Mouse (Mus musculus): ENCODE measurements around the gene Gls. TPM values are rescaled to one million over a fixed set of nuclear protein-coding genes. Genes with fewer than 3 reads are reported as not detected.

Gene Gls
- polyA plus RNA-seq, 1 experiment from 2014 or later, result 10.4 TPM

GRCm38 (mm10) chr1:52260354-52261090, 27.5 kb upstream of the Gls start:
- WGBS, result 92% methylated on average over 4 of the region's 4 CpGs
- TF ChIP-seq EP300 (optimal IDR thresholded peaks at IDR 0.05) (no peak), CTCF (IDR thresholded peaks at IDR 0.05; ENCODE audit: low read depth) (no peak)
- Histone ChIP-seq H3K9ac (ENCODE audit: low read length) (no peak overlapping the region), H3K27ac (replicated peaks) (no peak overlapping the region), H3K27me3 (ENCODE audit: control insufficient read depth, insufficient read depth, low read length) (no peaks in the 10 kb centered on the region), H3K4me3 (ENCODE audit: low read depth, low read length) (no peak overlapping the region), H3K4me1 (replicated peaks; ENCODE audit: control insufficient read depth, insufficient read depth) (no peaks in the 10 kb centered on the region), H3K4me2 (replicated peaks; ENCODE audit: low read depth) (no peak overlapping the region), H3K36me3 (ENCODE audit: control insufficient read depth, insufficient read depth, low read length) (no peaks in the 10 kb centered on the region), H3K9me3 (ENCODE audit: control insufficient read depth, low read length) (no peaks in the 10 kb centered on the region)
- ATAC-seq (ENCODE audit: low FRiP score, low TSS enrichment) (no peak), DNase-seq (ENCODE audit: low spot score) (no peak)

DNA sequence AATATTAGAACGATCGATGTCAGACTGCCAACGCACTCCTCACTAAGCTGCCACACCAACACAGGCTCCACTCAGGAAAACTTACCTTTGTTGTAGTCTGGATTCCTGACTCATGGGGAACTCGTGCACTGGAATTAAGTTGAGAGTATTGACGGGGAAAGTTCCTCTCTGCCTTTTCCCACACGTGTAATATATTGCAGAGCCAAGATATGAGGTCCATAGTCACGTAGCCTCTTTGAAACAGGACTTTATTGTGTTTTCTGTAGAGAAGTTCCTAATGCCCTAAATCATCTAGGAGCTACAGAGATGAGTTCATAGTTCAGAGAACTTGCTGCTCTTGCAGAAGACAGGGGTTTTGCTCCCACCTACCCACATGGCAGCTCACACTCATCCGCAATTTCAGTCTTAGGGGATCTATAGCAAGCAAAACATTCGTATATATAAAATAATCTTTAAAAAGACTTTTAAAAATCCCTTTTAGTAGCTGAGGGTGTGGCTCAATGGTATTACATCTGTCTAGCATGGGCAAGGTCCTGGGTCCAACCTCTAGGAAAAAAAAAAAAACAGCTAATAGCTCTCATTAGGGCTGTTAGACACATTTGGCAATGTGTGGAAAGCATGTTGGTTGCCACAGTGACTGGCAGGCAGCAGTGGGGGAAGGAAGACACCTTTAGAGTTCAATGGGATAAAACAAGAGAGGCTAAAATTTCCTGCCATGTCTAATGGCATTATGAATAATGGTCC, 25.1 kb upstream of the Gls start:
- 67% methylated on average over 9 of the region's 9 CpGs for WGBS
- ATAC-seq (ENCODE audit: low FRiP score, low TSS enrichment) (no peak), DNase-seq (ENCODE audit: low spot score) (no peak)
- TF ChIP-seq CTCF (IDR thresholded peaks at IDR 0.05; ENCODE audit: low read depth) (no peak), EP300 (optimal IDR thresholded peaks at IDR 0.05) (no peak)
- Histone ChIP-seq H3K4me3 (ENCODE audit: low read depth, low read length) (no peak overlapping the region), H3K9ac (ENCODE audit: low read length) (no peak overlapping the region), H3K9me3 (ENCODE audit: control insufficient read depth, low read length) (no peaks in the 10 kb centered on the region), H3K27me3 (ENCODE audit: control insufficient read depth, insufficient read depth, low read length) (no peaks in the 10 kb centered on the region), H3K27ac (replicated peaks) (no peak overlapping the region), H3K4me1 (replicated peaks; ENCODE audit: control insufficient read depth, insufficient read depth) (no peaks in the 10 kb centered on the region), H3K36me3 (ENCODE audit: control insufficient read depth, insufficient read depth, low read length) (no peaks in the 10 kb centered on the region), H3K4me2 (replicated peaks; ENCODE audit: low read depth) (no peak overlapping the region)

DNA sequence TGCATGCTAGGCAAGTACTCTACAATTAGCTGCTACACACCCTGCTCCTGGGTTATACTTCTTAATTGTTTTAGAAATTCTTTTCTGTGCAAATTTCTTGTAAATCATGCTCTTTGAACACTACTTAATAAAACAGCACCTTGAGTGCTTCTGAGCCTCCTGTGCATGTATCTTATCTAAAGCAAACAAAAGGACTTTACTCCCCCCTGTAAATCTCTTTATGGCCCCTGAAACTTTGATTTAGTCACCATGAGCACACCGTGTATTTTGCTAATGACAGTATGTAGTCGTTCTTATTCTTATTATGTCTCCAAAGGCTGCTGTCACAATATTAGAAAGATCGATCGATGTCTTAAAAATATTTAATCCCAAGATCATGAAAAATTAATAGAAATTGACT, 23.9 kb upstream of the Gls start:
- Histone ChIP-seq H3K36me3 (ENCODE audit: control insufficient read depth, insufficient read depth, low read length) (no peaks in the 10 kb centered on the region), H3K4me3 (ENCODE audit: low read depth, low read length) (no peak overlapping the region), H3K9ac (ENCODE audit: low read length) (no peak overlapping the region), H3K4me1 (replicated peaks; ENCODE audit: control insufficient read depth, insufficient read depth) (no peaks in the 10 kb centered on the region), H3K27ac (replicated peaks) (no peak overlapping the region), H3K27me3 (ENCODE audit: control insufficient read depth, insufficient read depth, low read length) (no peaks in the 10 kb centered on the region), H3K4me2 (replicated peaks; ENCODE audit: low read depth) (no peak overlapping the region), H3K9me3 (ENCODE audit: control insufficient read depth, low read length) (no peaks in the 10 kb centered on the region)
- 59% methylated on average over 4 of the region's 4 CpGs for WGBS
- DNase-seq (ENCODE audit: low spot score), result no peak
- ATAC-seq (ENCODE audit: low FRiP score, low TSS enrichment), result no peak
- no peak for TF ChIP-seq EP300 (optimal IDR thresholded peaks at IDR 0.05)
- no peak for TF ChIP-seq CTCF (IDR thresholded peaks at IDR 0.05; ENCODE audit: low read depth)

- DNase-seq (ENCODE audit: low spot score) (no peak), ATAC-seq (ENCODE audit: low FRiP score, low TSS enrichment) (no peak)
- no peak overlapping the region for H3K4me3 ChIP-seq (ENCODE audit: low read depth, low read length)
- WGBS, result 60% methylated on average over 4 of the region's 4 CpGs
- H3K9me3 ChIP-seq (ENCODE audit: control insufficient read depth, low read length), result no peaks in the 10 kb centered on the region
- no peaks in the 10 kb centered on the region for H3K27me3 ChIP-seq (ENCODE audit: control insufficient read depth, insufficient read depth, low read length)
- no peaks in the 10 kb centered on the region for H3K4me1 ChIP-seq (replicated peaks; ENCODE audit: control insufficient read depth, insufficient read depth)
- H3K36me3 ChIP-seq (ENCODE audit: control insufficient read depth, insufficient read depth, low read length), result no peaks in the 10 kb centered on the region
- no peak overlapping the region for H3K9ac ChIP-seq (ENCODE audit: low read length)
- TF ChIP-seq CTCF (IDR thresholded peaks at IDR 0.05; ENCODE audit: low read depth) (no peak), EP300 (optimal IDR thresholded peaks at IDR 0.05) (no peak)
- no peak overlapping the region for H3K27ac ChIP-seq (replicated peaks)
- H3K4me2 ChIP-seq (replicated peaks; ENCODE audit: low read depth), result no peak overlapping the region
Observed at GRCm38 (mm10) chr1:52256194-52256593, 23.2 kb upstream of the Gls start.

DNA sequence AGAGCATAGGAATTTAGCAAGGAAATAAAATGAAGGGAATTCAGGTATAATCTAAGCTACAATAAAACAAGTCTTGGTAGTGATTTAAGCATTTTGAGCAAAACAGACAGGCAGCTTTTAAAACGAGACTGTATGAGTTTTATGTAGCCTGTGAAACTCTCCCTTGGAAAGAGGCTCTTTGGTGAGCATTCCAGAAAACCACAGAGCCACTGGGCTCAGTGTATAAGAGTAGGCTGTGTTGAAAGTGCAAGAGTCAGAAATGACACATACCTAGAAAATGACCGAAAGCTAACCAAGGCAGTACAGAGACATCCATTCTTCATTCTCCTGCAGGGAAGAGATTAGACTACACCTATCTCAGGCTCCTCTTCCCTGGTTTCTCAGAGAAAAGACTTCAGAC, 21.4 kb upstream of the Gls start:
- no peak overlapping the region for H3K4me3 ChIP-seq (ENCODE audit: low read depth, low read length)
- ATAC-seq (ENCODE audit: low FRiP score, low TSS enrichment), result no peak
- H3K27ac ChIP-seq (replicated peaks), result no peak overlapping the region
- 61% methylated on average over 2 of the region's 2 CpGs for WGBS
- TF ChIP-seq EP300 (optimal IDR thresholded peaks at IDR 0.05), result no peak
- TF ChIP-seq CTCF (IDR thresholded peaks at IDR 0.05; ENCODE audit: low read depth), result no peak
- no peaks in the 10 kb centered on the region for H3K27me3 ChIP-seq (ENCODE audit: control insufficient read depth, insufficient read depth, low read length)
- H3K36me3 ChIP-seq (ENCODE audit: control insufficient read depth, insufficient read depth, low read length), result no peaks in the 10 kb centered on the region
- H3K4me1 ChIP-seq (replicated peaks; ENCODE audit: control insufficient read depth, insufficient read depth), result no peaks in the 10 kb centered on the region
- H3K9ac ChIP-seq (ENCODE audit: low read length), result no peak overlapping the region
- no peaks in the 10 kb centered on the region for H3K9me3 ChIP-seq (ENCODE audit: control insufficient read depth, low read length)
- no peak for DNase-seq (ENCODE audit: low spot score)
- H3K4me2 ChIP-seq (replicated peaks; ENCODE audit: low read depth), result no peak overlapping the region

DNA sequence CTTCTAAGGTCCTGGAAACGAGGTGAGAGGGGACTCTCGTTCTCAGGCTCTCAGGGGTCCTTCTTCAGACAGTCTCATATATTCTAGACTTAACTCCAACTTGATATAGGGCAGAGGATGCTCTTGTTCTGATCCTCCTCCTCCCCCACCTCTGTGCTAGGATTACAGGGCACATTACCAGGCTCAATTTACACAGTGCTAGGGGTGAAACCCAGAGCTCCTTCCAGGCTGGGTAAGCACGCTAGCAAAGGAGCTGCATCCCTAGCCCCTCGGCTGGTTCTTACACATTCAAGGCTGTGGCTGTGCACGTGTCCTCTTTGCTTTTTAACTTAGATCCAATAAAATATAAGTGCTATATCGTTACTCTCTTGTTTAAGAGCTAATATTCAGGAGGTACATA, 20.4 kb upstream of the Gls start:
- TF ChIP-seq EP300 (optimal IDR thresholded peaks at IDR 0.05) (no peak), CTCF (IDR thresholded peaks at IDR 0.05; ENCODE audit: low read depth) (no peak)
- DNase-seq (ENCODE audit: low spot score) (no peak), ATAC-seq (ENCODE audit: low FRiP score, low TSS enrichment) (no peak)
- no peak overlapping the region for H3K4me3 ChIP-seq (ENCODE audit: low read depth, low read length)
- no peak overlapping the region for H3K4me2 ChIP-seq (replicated peaks; ENCODE audit: low read depth)
- no peak overlapping the region for H3K9ac ChIP-seq (ENCODE audit: low read length)
- H3K27ac ChIP-seq (replicated peaks), result no peak overlapping the region
- no peaks in the 10 kb centered on the region for H3K4me1 ChIP-seq (replicated peaks; ENCODE audit: control insufficient read depth, insufficient read depth)
- H3K9me3 ChIP-seq (ENCODE audit: control insufficient read depth, low read length), result no peaks in the 10 kb centered on the region
- 67% methylated on average over 6 of the region's 6 CpGs for WGBS
- no peaks in the 10 kb centered on the region for H3K27me3 ChIP-seq (ENCODE audit: control insufficient read depth, insufficient read depth, low read length)
- no peaks in the 10 kb centered on the region for H3K36me3 ChIP-seq (ENCODE audit: control insufficient read depth, insufficient read depth, low read length)
